Mouse (Mus musculus): ENCODE results near the gene Knop1.

Knop1 gene

DNA sequence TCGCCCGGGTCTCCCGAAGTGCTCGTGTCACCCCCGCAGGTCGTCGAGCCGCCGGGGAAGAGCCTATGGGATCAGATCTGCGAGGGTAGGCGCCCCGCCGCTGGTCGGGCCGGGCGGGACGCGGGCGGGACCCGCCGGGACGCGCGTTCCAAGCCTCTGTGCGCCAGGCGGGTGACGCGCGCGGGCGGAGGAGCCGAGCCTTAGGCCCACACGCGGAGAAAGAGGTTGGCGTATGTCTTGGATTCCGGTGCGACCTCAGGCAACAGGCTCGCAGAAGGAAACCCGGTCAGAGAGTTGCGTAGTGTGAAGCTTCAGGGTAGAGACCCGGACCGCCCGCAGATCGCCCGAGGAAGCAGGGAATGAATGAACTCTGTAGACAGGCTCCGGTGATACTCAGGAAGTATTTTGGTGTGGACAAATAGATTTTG is at the start of gene Knop1:
Gene Knop1, minus strand, starts transcription at position 378 of the 428 bp plus-strand sequence.
- no peak for DNase-seq (ENCODE audit: low spot score in 2 of 2)

DNA sequence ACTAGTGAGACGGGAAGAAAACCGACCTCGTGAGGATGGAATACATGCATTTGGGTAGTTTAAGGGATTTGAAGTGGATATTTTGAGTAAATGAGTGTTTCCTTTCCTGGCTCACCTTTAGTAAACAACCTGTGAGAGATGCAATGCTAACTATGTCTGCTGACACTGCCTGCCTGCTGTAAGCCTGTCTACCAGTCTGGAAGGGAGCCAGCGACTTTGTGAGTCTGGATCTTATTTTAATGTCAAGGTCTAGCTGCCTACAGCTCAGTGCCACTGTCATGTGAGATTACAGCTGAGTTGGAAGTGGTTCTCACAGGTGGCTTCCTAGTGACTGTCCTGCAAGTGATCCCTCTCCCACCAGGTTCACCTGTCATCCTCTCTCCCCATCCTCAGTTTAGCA is 48.5 kb upstream of the Knop1 start:
- DNase-seq (ENCODE audit: low spot score in 2 of 2), result no peak

DNA sequence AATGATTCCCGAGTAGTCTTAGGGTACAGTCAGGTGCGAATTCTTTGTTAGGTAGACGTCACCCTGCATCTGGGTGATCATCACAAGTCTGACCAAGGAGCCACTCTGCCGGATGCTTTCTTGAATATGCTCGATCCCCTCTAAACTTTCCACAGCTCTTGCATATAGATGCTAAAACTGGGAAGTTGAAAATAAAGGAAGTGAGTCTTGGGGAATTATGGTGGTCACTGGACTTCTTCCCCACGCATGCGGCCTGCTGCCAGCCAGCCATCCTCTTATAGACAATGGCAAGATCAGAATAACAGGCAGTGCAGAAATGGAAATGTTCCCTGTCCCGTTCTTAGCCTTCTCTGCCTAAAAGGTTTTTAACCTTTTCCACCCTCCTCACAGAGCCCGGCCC is 47.8 kb upstream of the Knop1 start:
- no peak for DNase-seq (ENCODE audit: low spot score in 2 of 2)

DNA sequence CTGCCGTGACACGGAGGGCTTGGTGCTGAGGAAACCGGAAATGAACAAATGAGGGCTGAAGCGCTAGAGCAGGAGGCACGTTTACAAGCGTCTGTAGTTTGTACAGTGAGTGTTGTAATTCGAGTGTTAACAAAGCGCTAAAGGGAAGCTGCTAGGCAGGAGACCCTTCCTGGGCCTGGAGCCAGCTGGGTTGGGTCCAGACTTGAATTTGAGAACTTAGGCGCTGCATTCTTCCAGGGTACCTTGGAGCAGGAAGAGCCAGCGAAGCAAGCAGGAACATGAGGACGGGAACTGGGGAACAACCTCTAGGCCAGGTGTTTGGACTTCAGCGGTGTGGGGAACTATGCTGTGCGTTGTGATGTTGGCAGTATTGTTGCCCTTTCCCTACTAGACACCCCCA is 46.9 kb upstream of the Knop1 start:
- DNase-seq (ENCODE audit: low spot score in 2 of 2), result no peak

DNA sequence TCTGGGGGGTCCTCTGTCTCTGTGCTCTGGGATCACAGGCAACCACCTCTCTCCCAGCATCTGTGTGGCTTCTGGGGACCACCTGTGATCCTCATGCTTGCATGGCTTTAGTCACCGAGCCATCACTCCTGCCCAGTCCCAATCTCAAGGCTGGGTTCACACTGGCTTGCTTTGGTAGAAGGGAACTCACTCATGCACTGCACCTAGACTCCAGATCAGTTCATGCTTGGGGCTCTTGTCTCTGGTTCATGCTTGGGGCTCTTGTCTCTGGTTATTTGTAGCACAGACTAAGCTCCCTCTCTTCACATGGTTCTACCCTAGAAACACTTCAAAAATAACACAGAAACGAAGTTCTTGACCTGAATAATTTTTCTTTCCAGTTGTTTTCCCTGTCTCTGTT is 44.0 kb upstream of the Knop1 start:
- DNase-seq (ENCODE audit: low spot score in 2 of 2), result no peak

DNA sequence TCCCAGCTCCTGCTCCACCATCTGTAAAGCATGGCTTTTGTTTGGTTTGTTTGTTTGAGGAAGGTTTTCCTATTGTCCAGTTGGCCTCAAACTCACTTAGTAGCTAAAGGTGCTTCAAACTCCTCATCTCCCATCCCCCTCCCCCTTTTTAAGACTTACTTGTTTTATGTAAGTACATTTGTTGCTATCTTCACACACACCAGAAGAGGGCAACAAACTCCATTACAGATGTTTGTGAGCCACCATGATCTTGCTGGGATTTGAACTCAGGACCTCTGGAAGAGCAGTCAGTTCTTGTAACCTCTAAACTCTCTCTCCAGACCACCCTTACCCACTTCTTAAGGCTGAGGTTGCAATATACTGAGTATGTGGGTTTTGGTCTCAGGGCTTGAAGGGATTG is 42.0 kb upstream of the Knop1 start:
- no peak for DNase-seq (ENCODE audit: low spot score in 2 of 2)

DNA sequence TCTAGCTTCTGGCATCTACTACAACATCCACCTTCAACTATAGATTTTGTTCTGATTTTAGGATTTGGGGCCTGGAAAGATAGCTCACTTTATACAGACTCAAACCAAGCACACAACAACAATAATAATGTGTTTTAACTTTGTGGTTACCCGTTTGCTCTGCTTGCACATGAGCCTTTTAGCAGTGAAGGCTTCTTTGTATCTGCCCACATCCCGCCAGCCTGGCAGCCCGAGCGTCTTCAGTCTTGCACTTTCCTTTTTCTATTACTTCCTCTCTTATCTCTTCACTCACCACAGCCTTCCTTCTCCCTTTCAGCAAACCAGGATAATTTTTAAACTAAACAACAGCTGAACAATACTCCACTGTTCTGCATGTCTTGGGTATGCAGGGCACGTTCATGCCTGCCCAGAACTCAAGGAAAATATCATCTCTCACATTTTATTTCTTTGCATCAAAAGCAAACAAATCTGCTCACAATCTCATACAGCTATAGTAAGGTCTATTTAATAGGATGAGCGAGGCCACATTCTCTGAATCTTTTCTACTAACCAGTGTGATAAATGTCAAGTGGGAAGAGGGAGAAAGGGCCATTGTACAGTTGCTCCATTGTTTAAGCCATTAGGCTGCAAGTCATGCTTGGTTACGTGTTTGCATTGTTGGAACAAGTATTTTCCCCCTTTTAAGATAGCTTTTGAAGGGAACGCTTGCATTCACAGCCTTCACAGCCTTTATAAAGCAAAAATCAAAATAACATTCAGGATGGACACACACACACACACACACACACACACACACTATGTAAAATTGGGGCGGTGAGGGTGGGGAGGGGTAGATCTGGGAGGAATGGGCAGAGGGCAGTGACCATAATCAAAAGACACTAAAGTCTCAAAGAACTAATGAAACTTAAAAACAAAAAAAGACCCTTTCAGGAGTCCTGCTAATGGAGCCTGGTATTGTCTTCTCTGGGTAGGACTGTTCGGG is 39.7 kb upstream of the Knop1 start:
- no peak for DNase-seq (ENCODE audit: low spot score in 2 of 2)

DNA sequence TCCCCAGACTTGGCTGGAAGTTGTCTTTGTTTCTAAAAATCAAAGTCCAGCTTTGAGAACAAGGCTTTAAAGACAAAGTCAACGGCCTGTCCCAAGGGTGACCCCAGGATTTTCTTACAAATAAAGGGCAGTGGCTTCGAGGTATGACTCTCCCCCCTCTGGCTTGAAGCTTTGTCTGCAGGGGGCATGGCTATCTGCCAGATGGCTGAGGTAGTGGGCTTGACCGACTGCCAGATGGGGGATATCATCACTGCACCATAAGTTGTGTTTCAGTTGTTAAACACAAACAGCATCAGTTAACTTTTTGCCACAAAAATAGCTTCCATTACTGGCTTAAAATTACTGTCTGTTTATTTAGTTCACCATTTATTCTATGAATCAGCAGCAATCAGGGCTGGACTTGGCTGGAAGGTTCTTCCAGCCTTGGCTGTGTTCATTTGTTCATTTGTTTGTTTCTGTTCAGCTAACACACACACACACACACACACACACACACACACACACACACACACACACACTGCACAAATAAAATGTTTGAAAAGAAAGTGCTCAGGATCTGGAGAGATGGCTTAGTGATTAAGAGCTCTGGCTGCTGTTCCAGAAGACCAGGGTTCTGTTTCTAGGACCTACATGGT is 33.1 kb upstream of the Knop1 start:
- DNase-seq (ENCODE audit: low spot score in 2 of 2), result no peak

DNA sequence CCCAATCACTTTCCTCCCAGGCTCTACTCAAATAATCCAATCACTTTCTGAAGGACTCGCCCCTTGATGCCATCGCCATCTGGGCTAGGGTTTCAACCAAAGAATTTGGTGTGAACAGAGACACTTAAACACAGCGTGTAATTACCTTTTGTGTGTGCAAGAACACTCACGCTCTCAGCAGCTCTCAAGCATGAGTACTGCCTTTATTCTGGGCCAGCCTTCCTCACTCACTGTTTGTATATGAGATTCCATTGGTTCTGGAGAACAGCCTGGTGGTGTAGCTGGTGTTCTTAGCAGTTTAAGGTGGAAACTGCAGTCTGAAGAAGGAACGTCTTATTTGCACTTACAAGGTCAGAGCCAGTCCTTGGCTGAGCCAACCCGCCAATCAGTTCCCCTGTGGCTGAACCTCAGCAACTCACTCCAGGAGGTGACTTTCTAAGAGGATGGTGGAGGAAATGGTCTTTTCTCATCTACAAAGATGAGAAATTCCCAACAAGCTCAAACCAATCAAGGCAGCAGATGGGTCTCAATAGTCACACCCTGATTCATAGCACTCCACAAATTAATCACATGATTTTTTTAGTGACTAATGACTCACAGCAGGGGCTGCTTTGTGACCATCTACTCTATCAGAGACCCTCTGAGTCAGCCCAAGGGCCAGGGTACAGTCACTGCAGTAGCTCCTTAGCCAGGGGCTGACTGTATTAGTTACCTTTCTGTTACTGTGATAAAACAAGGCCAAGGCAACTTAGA is 31.4 kb upstream of the Knop1 start:
- no peak for DNase-seq (ENCODE audit: low spot score in 2 of 2)

DNA sequence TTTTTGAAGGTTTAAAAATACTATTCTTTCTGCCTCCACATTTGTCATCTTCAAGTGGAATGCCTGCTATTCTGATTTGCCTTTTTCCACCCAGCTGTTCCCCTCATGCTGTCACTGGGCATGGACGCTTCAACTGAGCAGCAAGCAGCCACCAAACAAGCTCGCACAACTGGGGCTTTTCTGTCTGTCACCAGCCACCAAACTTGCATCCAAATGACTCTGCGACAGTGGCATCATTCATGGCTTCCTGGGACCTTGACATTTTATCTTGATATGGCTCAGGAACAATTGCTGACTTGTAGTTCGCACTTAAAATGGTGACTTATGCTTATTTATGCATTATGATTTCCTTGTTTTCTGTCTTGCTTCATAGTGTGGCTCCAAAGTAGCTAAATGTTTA is 28.9 kb upstream of the Knop1 start:
- DNase-seq (ENCODE audit: low spot score in 2 of 2), result no peak

DNA sequence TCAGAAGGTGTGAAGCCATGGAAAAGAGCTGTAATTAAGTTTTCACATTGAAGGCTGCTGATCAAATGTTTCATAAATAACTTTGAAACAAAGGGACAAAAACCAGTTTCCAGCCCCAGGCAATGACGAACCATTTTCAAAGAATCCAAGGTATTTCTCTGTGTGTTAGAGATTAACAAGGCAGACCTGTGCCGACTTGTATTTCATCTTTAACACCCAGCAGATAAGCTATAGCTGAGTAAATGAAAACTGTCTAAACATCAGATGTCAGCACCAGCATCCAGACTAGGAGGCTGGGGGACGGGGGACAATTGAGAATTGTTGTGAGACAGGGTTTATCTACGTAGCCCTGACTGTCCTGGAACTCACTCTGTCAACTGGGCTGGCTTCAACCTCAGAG is 27.9 kb upstream of the Knop1 start:
- DNase-seq (ENCODE audit: low spot score in 2 of 2), result no peak

DNA sequence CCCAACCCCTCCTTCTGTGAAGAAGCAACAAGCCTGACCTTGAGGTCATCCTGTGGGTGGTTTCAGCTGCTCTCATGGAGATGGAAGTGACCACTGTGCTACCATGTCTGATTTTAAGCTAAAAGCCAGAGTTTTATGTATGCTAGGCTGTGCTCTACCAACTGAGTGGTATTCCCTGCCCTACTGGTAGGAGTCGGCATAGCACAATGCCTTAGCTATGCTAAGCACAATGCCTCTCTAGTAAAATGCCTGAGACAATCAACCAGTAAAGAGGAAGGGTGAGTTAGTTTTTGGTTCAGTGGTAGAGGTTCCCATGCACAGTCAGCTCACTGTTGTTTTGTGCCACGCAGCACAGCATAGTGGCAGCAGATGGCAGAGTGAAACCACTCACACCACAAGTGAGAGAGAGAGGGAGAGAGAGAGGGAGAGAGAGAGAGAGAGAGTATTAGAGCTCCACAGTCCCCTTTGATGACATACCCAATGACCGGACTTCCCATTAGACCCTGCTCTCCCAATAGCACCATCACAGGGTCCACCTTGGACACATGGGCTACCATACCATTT is 23.5 kb upstream of the Knop1 start:
- no peak for DNase-seq (ENCODE audit: low spot score in 2 of 2)

DNA sequence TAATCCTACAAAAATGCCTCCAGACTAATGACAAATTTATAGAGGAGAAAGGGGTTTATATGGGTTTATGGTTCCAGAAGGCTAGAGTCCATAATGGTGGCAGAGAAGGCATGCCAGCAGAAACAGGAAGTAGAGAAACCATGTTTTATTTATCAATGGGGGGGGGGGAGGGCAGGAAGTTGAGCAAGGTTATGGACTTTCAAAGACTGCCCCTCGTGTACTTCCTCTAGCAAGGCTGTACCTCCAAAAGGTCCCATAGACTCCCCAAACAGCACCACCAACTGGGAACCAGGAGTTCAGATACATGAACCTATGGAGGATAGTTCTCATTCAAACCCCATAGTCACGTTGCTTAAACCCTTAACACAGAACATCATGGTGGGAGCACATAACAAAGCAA is 9.3 kb upstream of the Knop1 start:
- DNase-seq (ENCODE audit: low spot score in 2 of 2), result no peak

DNA sequence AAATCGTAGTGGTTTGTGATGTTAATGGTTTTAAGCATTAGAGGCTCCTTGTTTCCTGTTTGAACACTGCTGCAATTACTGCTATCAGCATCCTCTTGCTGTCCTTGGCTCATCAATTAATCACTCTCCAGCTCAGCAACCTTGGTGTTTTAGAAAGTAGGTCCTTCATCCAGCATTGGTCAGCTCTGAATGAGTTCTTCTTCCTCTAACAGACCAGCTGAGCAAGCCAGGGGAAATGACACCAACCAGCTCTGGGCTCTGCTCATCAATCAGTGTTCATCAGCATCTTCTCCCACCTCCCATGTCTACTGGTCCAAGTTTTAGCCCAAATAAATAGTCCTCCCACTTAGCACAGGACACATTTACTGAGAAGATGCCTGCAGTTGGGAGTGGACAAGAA is 2.6 kb upstream of the Knop1 start:
- no peak for DNase-seq (ENCODE audit: low spot score in 2 of 2)

DNA sequence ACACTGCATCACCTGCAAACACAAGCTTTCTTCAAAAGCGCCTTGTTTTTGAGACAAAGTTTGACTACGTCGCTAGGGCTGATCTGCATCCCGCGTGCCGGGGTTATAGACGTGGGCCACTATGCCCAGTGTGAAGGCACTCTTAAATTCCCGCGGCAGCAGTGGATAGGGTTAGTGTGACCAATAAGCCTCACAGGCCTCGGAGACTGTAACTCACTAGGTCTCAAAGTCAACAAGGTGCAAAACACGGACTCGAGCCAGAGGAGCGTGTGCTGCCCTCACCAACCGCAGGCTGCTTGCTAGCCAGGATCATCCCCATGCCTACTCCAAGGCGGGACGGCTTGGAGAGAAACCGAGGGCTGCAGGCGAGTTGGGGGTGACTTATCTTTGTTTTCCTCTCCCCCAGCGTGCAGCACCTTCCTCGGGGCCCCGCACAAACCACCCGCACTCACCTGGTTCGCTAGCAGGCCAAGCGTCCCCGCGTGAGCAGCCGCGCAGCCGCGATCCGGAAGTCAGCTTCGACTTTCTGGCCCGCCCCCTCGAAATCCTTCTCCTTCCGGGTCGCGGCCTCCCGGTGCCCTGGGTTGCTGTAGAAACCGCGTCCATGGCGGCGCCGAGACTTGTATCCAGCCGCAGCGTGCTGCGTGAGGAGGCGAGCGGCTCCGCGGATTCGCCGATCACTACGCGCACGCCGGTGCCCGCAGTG is 730 bp downstream of the Knop1 start, which contains the start of gene Iqck:
Gene Iqck, plus strand, starts transcription at position 582 of the 706 bp plus-strand sequence.
- DNase-seq (ENCODE audit: low spot score in 2 of 2), result peak; percentile 91 to 92

DNA sequence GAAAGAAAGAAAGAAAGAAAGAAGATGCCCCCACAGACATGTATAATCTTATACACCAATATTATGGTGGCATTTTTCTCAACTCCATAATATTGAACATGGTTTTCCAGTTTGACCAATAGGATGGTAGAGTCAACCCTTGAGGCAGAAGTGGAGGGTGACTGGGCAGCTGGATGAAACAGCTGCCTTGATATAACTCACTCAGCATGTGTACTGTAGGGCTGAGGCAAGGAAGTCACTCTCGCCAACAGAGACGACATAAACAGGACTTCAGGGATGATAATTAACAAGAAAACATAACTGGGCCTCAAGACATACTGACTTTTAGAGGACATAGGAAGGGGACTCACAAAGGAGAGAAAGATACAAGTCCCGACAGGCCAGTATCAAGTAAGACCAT is 1.4 kb downstream of the Knop1 start:
- DNase-seq (ENCODE audit: low spot score in 2 of 2), result no peak

DNA sequence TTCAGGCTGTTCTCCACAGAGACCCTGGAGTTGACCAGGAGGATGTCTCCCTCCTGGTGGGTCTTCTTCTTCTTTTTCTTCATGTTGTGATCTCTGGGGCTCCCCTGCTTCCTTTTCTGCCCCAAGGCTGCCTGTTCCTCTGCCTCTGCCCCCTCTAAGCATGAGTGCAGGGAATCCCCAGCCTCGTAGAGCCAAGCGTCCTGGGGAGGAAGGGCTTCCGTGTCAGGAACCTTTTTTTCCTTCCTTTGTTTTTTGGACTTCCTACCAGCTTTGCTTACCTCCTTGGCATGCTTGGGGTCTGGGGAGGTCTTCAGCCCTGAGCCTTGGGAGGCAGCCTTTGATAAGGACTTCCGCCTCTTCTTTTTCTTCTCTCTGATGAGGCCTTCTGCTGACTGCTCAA is 3.4 kb downstream of the Knop1 start:
- DNase-seq (ENCODE audit: low spot score in 2 of 2), result no peak

DNA sequence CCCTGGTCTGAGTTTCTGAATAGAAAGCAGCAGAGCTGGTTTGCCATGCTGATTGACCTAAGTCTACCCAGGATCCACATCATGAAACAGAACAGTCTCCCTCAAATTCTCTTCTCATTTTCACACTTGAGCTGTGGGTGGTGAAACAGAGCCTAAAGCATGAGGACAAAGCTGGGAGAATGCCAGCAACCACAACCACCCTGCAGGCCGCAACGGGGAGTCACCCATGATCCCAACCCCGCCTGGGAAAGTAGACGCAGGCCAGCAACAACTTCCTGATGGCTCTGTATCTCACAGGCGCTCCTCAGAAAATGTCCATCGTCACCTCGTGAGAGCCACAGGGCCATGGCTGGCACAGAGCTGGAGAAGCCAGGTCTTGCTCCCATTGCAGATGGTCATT is 4.5 kb downstream of the Knop1 start:
- DNase-seq (ENCODE audit: low spot score in 2 of 2), result no peak

DNA sequence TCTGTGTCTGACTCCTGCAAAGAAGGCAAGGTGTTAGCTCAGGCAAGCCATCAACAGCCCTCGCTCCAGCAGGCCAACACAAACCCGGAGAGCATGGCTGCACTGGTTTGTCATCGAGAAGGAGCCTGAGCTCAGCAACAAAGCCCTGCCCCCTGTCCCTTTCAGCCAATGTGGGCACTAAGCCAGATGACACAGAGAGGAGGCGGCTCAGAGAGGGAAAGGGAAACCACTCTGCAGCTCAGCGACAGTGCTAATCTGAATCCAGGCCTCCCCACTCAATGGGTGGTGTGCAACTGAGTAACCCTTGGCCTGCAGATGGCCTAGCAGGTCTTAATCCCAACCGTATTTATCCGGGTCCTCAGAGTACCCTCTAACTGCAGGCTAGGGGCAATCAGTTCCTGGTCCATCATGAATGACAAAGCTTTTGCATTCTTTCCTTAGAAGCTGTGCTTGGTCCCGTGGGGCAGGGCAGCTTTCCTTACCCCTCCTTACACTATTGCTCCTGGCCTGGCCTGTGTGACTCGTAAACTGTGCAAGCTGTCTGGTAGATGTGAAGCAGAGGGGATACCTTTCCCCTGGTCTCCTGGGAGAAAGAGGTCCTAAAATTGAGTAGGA is 5.3 kb downstream of the Knop1 start:
- DNase-seq (ENCODE audit: low spot score in 2 of 2), result no peak

DNA sequence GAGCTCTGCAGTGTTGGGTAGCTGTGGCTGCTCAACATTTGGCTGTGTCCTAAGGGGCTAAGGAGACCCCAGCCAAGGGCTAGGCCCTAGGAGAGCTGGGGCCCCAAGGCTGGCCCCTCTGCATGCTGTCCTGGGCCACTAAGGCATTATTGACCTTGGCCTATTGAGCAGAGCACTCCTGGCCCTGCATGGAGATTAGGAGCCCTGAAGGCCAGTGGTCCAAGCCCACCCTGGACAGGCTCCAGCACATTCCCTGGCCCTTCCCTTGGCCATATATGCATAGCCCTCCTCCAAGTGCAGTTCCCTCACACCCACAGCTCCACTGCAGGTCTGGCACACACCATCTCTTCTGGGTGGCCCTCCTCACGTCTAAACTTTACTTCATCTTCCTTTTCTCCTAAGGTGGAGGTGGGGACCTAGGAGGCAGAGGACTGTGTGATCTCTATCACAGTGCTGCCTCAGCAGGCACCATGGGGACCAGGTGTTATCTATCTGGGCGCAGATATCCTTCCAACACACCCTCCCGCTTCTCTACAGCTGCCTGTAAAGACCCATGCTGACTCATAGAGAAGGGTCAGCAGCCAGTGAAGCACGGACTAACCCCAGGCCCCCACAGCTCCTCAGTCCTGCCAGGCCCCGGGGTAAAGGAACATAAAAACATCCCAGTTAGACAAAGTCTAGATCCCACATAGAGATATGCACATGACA is 6.4 kb downstream of the Knop1 start:
- DNase-seq (ENCODE audit: low spot score in 2 of 2), result no peak
